ENCODE assay signal across 7 mouse cellular contexts in genomic region chr13:83523232-83523969, GRCm38 (mm10). TPM values are rescaled to one million over a fixed set of nuclear protein-coding genes. Genes with fewer than 3 reads are reported as not detected.
DNase-seq lines count a peak whose midpoint lies in the region; ATAC-seq and TF ChIP-seq lines count a peak whose summit lies in the region.

No protein-coding gene starts in this region.

- H3K9me3 ChIP-seq in hindbrain, postnatal 0 days (ENCODE audit: low read length): no peaks in the 10 kb centered on the region
- H3K9me3 ChIP-seq in limb, embryonic 12.5 days: no peaks in the 10 kb centered on the region
- H3K9me3 ChIP-seq in midbrain, embryonic 10.5 days (replicated peaks): no peaks in the 10 kb centered on the region

- DNase-seq in adrenal gland, postnatal 14 days: peak; percentile 78
- DNase-seq in cerebellum, postnatal 25 days: peak; percentile 73 to 79
- DNase-seq in gastrocnemius, postnatal 25 days: peak; percentile 62
- peak; percentile 69 for DNase-seq in hindbrain, postnatal 0 days (ENCODE audit: low spot score)
- DNase-seq in midbrain, embryonic 10.5 days (ENCODE audit: low spot score): peak; percentile 67
- peak; percentile 68 for DNase-seq in right cerebral cortex, postnatal 4 days

- peak overlapping the region; percentile 63 for H3K9ac ChIP-seq in hindbrain, postnatal 0 days (replicated peaks; ENCODE audit: low read length)
- peak overlapping the region; percentile 61 for H3K9ac ChIP-seq in limb, embryonic 12.5 days (replicated peaks)

- ATAC-seq in hindbrain, postnatal 0 days: peak; percentile 74
- peak; percentile 38; the same call in 1 of the 2 replicates for ATAC-seq in limb, embryonic 12.5 days (ENCODE audit: insufficient number of reproducible peaks, insufficient read depth, low FRiP score, low TSS enrichment, low read depth)

- H3K4me1 ChIP-seq in hindbrain, postnatal 0 days (ENCODE audit: insufficient read depth, low read length): no peaks in the 10 kb centered on the region
- no peaks in the 10 kb centered on the region for H3K4me1 ChIP-seq in limb, embryonic 12.5 days (replicated peaks)
- peaks cover 15% of the 10 kb centered on the region for H3K4me1 ChIP-seq in midbrain, embryonic 10.5 days

- peak overlapping the region; percentile 93 for H3K4me2 ChIP-seq in hindbrain, postnatal 0 days (ENCODE audit: low read depth, low read length)
- peak overlapping the region; percentile 83 for H3K4me2 ChIP-seq in limb, embryonic 12.5 days

- no peaks in the 10 kb centered on the region for H3K27me3 ChIP-seq in hindbrain, postnatal 0 days (ENCODE audit: insufficient read depth, low read length)
- no peaks in the 10 kb centered on the region for H3K27me3 ChIP-seq in limb, embryonic 12.5 days
- H3K27me3 ChIP-seq in midbrain, embryonic 10.5 days (ENCODE audit: low read depth, poor library complexity, severe bottlenecking): peaks cover 50% of the 10 kb centered on the region

- peak overlapping the region; percentile 81 for H3K27ac ChIP-seq in hindbrain, postnatal 0 days
- no peak overlapping the region for H3K27ac ChIP-seq in limb, embryonic 12.5 days
- peak overlapping the region; percentile 55 for H3K27ac ChIP-seq in midbrain, embryonic 10.5 days (replicated peaks)

- H3K4me3 ChIP-seq in hindbrain, postnatal 0 days (ENCODE audit: low read length): peak overlapping the region; percentile 77
- H3K4me3 ChIP-seq in limb, embryonic 12.5 days (replicated peaks): peak overlapping the region; percentile 60
- peak overlapping the region; percentile 64 for H3K4me3 ChIP-seq in midbrain, embryonic 10.5 days

- WGBS in hindbrain, postnatal 0 days: 2% methylated on average over 35 of the region's 35 CpGs
- 2% methylated on average over 35 of the region's 35 CpGs for WGBS in limb, embryonic 12.5 days
- under 1% methylated on average over 35 of the region's 35 CpGs for WGBS in midbrain, embryonic 10.5 days

- no peaks in the 10 kb centered on the region for H3K36me3 ChIP-seq in hindbrain, postnatal 0 days (ENCODE audit: insufficient read depth, low read length)
- no peaks in the 10 kb centered on the region for H3K36me3 ChIP-seq in limb, embryonic 12.5 days
- H3K36me3 ChIP-seq in midbrain, embryonic 10.5 days: no peaks in the 10 kb centered on the region

- TF ChIP-seq CTCF in hindbrain, postnatal 0 days (IDR thresholded peaks at IDR 0.05; ENCODE audit: low read depth): no peak

RNA-seq across cellular contexts. Expression of gene Mef2c, which starts 19.6 kb away (rescaled TPM):
- 43.2 and 53.7 TPM in 2 replicates for total RNA-seq in adrenal gland, postnatal 14 days (2021)
- 100 to 1,000 TPM; 295 to 345 TPM for total RNA-seq in gastrocnemius, postnatal 25 days (2021)
- 23.6 and 27.2 TPM in 2 replicates for total RNA-seq in hindbrain, postnatal 0 days (2014; rRNA removed)
- 45.7 and 46.2 TPM in 2 replicates for polyA plus RNA-seq in hindbrain, postnatal 0 days (2015; fragmentation: Nextera tagmentation; extraction: Ambion mirVana)
- 62.4 and 64.0 TPM in 2 replicates for polyA plus RNA-seq in limb, embryonic 12.5 days (2016; fragmentation: Nextera tagmentation; extraction: Ambion mirVana)
- polyA plus RNA-seq in midbrain, embryonic 10.5 days (2016; fragmentation: Nextera tagmentation; extraction: Ambion mirVana): 11.9 and 13.6 TPM in 2 replicates
